Mouse (Mus musculus) lung, adult 2 months (tissue): Measurements from ENCODE around the gene Yod1.

Source experiments
- CTCF ChIP-seq: fragments of 200-500 bp; IDR thresholded peaks from 2 replicates; pipeline ENCODE4 v1.5.1; 2011; ENCODE audit warnings: mild to moderate bottlenecking, low read length, control low read depth; ENCODE audit not compliant: insufficient read depth
- POLR2A ChIP-seq: fragments of 200-500 bp; IDR thresholded peaks from 2 replicates; pipeline ENCODE4 v1.6.1; 2011; ENCODE audit warnings: low read depth, mild to moderate bottlenecking, control low read depth, low read length, borderline replicate concordance; ENCODE audit errors: extremely low read depth

DNA sequence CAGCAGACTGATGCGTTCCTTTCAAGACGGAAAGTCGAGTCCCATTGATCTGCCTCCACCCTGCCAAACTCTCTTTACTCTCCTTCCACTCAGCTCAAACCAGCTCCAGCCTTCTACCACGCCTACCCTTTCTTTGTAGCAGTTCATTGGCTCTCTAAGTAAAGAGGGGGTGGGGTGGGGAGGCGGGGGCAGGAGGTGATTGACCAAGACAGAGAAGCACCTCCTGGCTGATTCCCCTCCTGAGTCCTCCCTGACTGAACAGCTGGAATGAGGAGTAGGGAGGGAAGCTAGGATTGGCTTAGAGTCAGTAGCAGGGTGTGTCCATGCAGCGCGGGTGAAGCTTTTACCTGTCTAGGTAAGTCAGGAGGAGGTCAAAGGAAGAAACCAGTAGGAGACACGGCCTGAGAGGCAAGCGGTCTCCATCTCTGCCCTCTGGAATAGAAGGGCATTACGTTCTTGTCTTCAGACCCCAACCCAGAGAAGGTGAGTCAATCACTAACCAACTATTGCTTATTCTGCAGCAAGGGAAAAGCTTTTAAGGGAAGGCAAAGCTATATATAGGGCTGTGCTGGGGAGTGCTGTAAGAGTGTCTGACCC, 14.7 kb downstream of the Yod1 start, which contains the start of gene AA986860:
- TF ChIP-seq CTCF (no peak), POLR2A (peak; percentile 69; the same call in 1 of the 2 replicates)
